Mouse (Mus musculus): ENCODE measurements around the gene Phlda3. TPM values are rescaled to one million over a fixed set of nuclear protein-coding genes. Genes with fewer than 3 reads are reported as not detected.

Gene Phlda3
- polyA plus RNA-seq, 1 experiment from 2014 or later = 4.0 TPM

- Histone ChIP-seq H3K27me3 (ENCODE audit: insufficient read depth, low read length) (no peaks in the 10 kb centered on the region), H3K27ac (ENCODE audit: low read depth) (no peak overlapping the region), H3K36me3 (replicated peaks; ENCODE audit: insufficient read depth, low read length) (no peaks in the 10 kb centered on the region), H3K4me3 (ENCODE audit: low read depth, low read length) (no peak overlapping the region), H3K9ac (replicated peaks) (no peak overlapping the region), H3K4me2 (ENCODE audit: low read depth, low read length) (no peak overlapping the region), H3K4me1 (ENCODE audit: insufficient read depth) (no peaks in the 10 kb centered on the region), H3K9me3 (ENCODE audit: low read length) (no peaks in the 10 kb centered on the region)
- TF ChIP-seq EP300 (IDR thresholded peaks at IDR 0.05; ENCODE audit: low read depth) (no peak), CTCF (IDR thresholded peaks at IDR 0.05; ENCODE audit: low read depth) (no peak)
- DNase-seq (no peak), ATAC-seq (no peak)
- WGBS (ENCODE audit: insufficient replicate concordance) = 52% methylated on average over 10 of the region's 10 CpGs
Observed at GRCm38 (mm10) chr1:135807546-135807945, 41.6 kb downstream of the Phlda3 start.

- Histone ChIP-seq H3K4me2 (ENCODE audit: low read depth, low read length) (no peak overlapping the region), H3K27ac (ENCODE audit: low read depth) (no peak overlapping the region), H3K4me3 (ENCODE audit: low read depth, low read length) (no peak overlapping the region), H3K36me3 (replicated peaks; ENCODE audit: insufficient read depth, low read length) (no peaks in the 10 kb centered on the region), H3K27me3 (ENCODE audit: insufficient read depth, low read length) (no peaks in the 10 kb centered on the region), H3K9ac (replicated peaks) (no peak overlapping the region), H3K4me1 (ENCODE audit: insufficient read depth) (no peaks in the 10 kb centered on the region), H3K9me3 (ENCODE audit: low read length) (no peaks in the 10 kb centered on the region)
- ATAC-seq = peak; percentile 51; the same call in 1 of the 2 replicates
- DNase-seq = no peak
- TF ChIP-seq CTCF (IDR thresholded peaks at IDR 0.05; ENCODE audit: low read depth) (no peak), EP300 (IDR thresholded peaks at IDR 0.05; ENCODE audit: low read depth) (no peak)
- WGBS (ENCODE audit: insufficient replicate concordance) = 60% methylated on average over 2 of the region's 2 CpGs
Observed at GRCm38 (mm10) chr1:135810180-135810579, 44.3 kb downstream of the Phlda3 start.

GRCm38 (mm10) chr1:135811016-135811646 lies 45.2 kb downstream of the Phlda3 start:
- Histone ChIP-seq H3K27me3 (ENCODE audit: insufficient read depth, low read length) (peaks cover 4% of the 10 kb centered on the region; the same call in 1 of the 2 replicates), H3K4me1 (ENCODE audit: insufficient read depth) (no peaks in the 10 kb centered on the region), H3K36me3 (replicated peaks; ENCODE audit: insufficient read depth, low read length) (no peaks in the 10 kb centered on the region), H3K9me3 (ENCODE audit: low read length) (no peaks in the 10 kb centered on the region), H3K4me3 (ENCODE audit: low read depth, low read length) (no peak overlapping the region), H3K4me2 (ENCODE audit: low read depth, low read length) (no peak overlapping the region), H3K27ac (ENCODE audit: low read depth) (no peak overlapping the region), H3K9ac (replicated peaks) (no peak overlapping the region)
- DNase-seq (peak; percentile 87), ATAC-seq (peak; percentile 45; the same call in 1 of the 2 replicates)
- TF ChIP-seq CTCF (IDR thresholded peaks at IDR 0.05; ENCODE audit: low read depth) = peak; percentile 98
- TF ChIP-seq EP300 (IDR thresholded peaks at IDR 0.05; ENCODE audit: low read depth) = no peak
- WGBS (ENCODE audit: insufficient replicate concordance) = 30% methylated on average over 7 of the region's 7 CpGs

- Histone ChIP-seq H3K4me1 (ENCODE audit: insufficient read depth) (no peaks in the 10 kb centered on the region), H3K4me3 (ENCODE audit: low read depth, low read length) (no peak overlapping the region), H3K36me3 (replicated peaks; ENCODE audit: insufficient read depth, low read length) (no peaks in the 10 kb centered on the region), H3K9ac (replicated peaks) (no peak overlapping the region), H3K9me3 (ENCODE audit: low read length) (no peaks in the 10 kb centered on the region), H3K27ac (ENCODE audit: low read depth) (no peak overlapping the region), H3K4me2 (ENCODE audit: low read depth, low read length) (no peak overlapping the region), H3K27me3 (ENCODE audit: insufficient read depth, low read length) (peaks cover 12% of the 10 kb centered on the region)
- ATAC-seq = no peak
- 69% methylated on average over 3 of the region's 3 CpGs for WGBS (ENCODE audit: insufficient replicate concordance)
- DNase-seq = no peak
- no peak for TF ChIP-seq EP300 (IDR thresholded peaks at IDR 0.05; ENCODE audit: low read depth)
- TF ChIP-seq CTCF (IDR thresholded peaks at IDR 0.05; ENCODE audit: low read depth) = no peak
Observed at GRCm38 (mm10) chr1:135812205-135812604, 46.3 kb downstream of the Phlda3 start.

GRCm38 (mm10) chr1:135812618-135813017 lies 46.7 kb downstream of the Phlda3 start:
- Histone ChIP-seq H3K4me3 (ENCODE audit: low read depth, low read length) (no peak overlapping the region), H3K4me1 (ENCODE audit: insufficient read depth) (no peaks in the 10 kb centered on the region), H3K36me3 (replicated peaks; ENCODE audit: insufficient read depth, low read length) (no peaks in the 10 kb centered on the region), H3K9ac (replicated peaks) (no peak overlapping the region), H3K9me3 (ENCODE audit: low read length) (no peaks in the 10 kb centered on the region), H3K27ac (ENCODE audit: low read depth) (no peak overlapping the region), H3K27me3 (ENCODE audit: insufficient read depth, low read length) (peaks cover 16% of the 10 kb centered on the region), H3K4me2 (ENCODE audit: low read depth, low read length) (no peak overlapping the region)
- WGBS (ENCODE audit: insufficient replicate concordance) = 45% methylated on average over 2 of the region's 2 CpGs
- no peak for DNase-seq
- ATAC-seq = no peak
- TF ChIP-seq CTCF (IDR thresholded peaks at IDR 0.05; ENCODE audit: low read depth) (no peak), EP300 (IDR thresholded peaks at IDR 0.05; ENCODE audit: low read depth) (no peak)

- Histone ChIP-seq H3K4me1 (ENCODE audit: insufficient read depth) (no peaks in the 10 kb centered on the region), H3K9ac (replicated peaks) (no peak overlapping the region), H3K4me2 (ENCODE audit: low read depth, low read length) (no peak overlapping the region), H3K27ac (ENCODE audit: low read depth) (no peak overlapping the region), H3K9me3 (ENCODE audit: low read length) (no peaks in the 10 kb centered on the region), H3K27me3 (ENCODE audit: insufficient read depth, low read length) (peaks cover 21% of the 10 kb centered on the region), H3K4me3 (ENCODE audit: low read depth, low read length) (no peak overlapping the region), H3K36me3 (replicated peaks; ENCODE audit: insufficient read depth, low read length) (no peaks in the 10 kb centered on the region)
- no peak for ATAC-seq
- no peak for DNase-seq
- 59% methylated on average over 4 of the region's 4 CpGs for WGBS (ENCODE audit: insufficient replicate concordance)
- no peak for TF ChIP-seq CTCF (IDR thresholded peaks at IDR 0.05; ENCODE audit: low read depth)
- no peak for TF ChIP-seq EP300 (IDR thresholded peaks at IDR 0.05; ENCODE audit: low read depth)
Observed at GRCm38 (mm10) chr1:135813071-135813470, 47.2 kb downstream of the Phlda3 start.
